Mouse (Mus musculus) right cerebral cortex, postnatal 14 days (tissue): Measurements from ENCODE around the gene Gm4881.

Experiments
- DNase-seq: peaks from one replicate; pipeline ENCODE4 v3.0.0; 2022

The Gm4881 gene

DNA sequence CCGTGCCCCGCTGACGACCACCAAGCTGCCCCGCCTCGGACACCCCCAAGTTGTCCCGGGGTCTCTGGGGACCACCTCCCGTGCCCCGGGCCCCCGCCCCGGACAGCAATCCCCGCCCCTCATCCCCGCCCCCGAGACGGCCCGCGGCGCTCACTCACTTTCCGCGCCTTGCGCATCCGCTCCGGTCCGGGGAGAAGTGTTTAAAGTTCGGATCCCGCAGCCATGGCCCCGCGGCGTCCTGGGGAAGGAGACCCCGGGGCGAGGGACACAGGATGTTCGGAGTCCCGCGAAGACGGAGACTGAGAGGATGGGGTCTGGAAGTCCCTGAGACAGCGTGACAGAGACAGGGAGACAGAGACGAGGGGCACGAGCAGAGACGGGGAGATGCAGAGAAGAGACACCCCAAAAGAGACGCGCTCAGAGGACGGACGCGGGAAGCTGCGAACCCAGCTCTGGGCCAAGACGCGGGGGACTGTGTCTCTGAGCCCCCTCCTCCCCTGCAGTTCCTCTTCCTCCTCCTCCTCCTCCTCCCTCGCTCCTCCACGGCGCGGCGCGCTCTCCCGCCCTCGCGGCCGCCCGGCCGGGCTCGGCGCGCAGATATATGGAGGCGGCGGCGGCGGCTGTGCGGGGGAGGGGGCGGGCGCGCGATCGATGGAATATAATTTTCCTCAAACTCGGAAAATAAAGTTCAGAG lies at the start of gene Gm4881:
TSS of gene Gm4881 (minus strand) at position 238 of the 694 bp plus-strand sequence.
- DNase-seq: no peak

DNA sequence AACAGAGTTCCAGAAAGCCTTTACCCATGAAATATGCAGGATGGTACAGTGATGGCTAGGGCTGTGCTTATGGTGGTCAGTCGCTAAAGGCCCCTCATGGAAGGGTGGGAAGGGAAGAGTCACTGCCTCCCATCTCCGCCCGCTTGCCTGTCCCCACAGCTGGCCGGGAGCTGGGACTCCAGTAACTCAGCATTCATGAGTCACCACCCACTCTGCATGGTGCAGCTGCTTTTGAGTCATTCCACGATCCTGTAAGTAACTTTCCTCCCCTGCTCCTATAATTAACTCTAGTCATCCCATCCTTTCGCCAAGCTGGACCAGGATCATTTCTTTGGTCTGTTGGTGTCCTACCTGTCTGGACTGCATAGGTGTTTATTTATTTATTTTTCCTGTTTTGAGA lies 48.8 kb upstream of the Gm4881 start:
- no peak for DNase-seq

DNA sequence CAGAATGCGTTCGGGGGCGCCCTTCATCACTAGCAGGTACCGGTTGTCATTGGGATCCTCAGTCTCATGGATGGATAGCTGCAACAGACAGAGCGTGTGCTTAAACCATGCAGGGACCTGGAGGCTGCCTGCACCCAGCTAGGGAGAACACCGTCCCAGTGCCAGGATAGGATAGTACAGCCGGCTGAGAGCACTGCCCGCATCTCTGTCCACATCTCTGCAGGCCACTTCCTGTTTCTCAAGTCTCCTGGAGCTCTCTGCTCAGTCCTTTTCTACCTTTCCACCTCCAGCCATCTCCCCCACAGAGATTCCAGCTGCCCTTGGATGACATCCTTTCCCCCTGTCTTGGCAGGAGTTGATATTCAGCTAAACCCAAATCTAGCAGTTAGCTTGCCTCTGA lies 46.2 kb upstream of the Gm4881 start:
- no peak for DNase-seq

GRCm38 (mm10) chr7:24987941-24988340 lies 43.6 kb upstream of the Gm4881 start:
- DNase-seq: no peak

DNA sequence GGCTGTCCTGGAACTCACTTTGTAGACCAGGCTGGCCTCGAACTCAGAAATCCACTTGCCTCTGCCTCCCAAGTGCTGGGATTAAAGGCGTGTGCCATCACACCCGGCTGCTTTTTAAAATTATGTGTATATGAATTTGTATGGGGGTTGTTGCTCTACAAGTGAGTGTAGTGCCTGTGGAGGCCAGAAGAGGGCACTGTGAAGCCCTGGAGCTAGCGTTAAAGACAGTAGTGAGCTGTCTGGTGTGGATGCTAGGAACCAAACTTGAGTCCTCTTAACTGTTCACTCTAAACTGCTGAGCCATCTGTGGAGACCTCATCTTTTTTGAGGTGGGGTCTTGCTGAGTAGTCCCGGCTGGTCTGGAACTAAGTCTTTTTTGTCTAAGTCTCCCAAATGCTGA lies 41.5 kb upstream of the Gm4881 start:
- DNase-seq: no peak

DNA sequence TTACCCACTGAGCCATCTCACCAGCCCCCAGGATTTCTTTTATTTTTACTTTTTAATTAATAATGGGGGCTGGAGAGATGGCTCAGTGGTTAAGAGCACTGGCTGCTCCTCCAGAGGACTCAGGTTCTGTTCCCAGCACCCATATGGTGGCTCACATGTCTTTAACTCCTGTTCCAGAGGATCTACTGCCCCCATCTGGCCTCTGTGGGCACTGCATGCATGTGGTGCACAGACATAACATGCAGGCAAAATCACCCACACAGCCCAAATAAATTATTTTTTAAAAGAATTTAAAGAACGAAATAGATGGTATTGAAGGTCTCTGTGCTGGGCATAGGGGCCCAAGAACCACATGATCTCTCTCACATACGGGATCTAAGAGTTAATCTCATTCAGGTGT lies 40.0 kb upstream of the Gm4881 start:
- no peak for DNase-seq

GRCm38 (mm10) chr7:24983396-24983795 lies 39.1 kb upstream of the Gm4881 start:
- DNase-seq: no peak

DNA sequence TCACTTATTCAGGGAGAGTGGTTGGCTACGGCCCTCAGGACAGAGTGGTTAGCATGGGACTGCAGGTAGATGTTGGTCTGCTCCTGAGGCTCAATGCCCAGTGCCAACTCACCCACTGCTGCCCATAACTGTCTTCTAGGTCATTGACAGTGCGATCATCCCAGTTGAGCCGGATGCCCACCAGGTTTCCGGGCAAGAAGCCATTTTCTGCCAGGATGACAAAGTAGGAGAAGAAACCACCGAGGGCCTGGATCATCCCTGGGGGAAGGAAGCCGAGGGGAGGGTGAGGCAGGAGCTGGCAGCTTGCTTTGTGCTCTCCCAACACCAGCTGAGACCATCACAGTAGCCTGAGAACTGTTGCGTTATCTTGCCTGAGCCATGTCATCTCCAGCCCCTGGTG lies 36.1 kb upstream of the Gm4881 start:
- no peak for DNase-seq

- DNase-seq: no peak
Measured at GRCm38 (mm10) chr7:24978781-24979180, 34.5 kb upstream of the Gm4881 start.

DNA sequence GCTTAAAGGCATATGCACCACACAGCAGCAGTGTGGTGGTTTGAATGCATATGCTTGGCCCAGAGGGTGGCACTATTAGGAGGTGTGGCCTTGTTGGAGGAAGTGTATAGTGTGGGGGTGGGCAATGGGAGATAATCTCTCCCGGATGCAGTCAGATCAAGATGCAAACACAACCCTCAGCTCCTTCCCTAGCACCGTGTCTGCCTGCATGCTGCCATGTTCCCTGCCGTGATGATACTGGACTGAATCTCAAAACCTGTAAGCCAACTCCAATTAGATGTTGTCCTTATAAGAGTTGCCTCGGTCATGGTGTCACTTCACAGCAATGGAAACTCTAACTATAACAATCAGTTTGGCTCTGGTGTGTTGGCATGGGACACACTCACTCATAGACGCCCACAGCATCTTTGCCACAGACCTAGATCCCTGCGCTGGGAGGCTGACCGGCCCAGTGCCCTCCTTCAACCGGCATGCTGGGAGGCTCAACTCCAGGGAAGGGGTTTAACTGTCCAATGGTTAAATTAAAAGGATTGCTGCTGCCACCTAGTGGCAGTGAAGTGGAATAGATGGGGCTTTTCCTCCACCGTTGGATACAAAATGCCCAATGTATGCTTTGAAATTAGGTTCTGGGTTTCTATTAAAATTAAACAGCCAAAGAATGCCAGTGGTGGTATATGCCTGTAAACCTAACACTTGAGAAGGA lies 30.8 kb upstream of the Gm4881 start:
- no peak for DNase-seq

DNA sequence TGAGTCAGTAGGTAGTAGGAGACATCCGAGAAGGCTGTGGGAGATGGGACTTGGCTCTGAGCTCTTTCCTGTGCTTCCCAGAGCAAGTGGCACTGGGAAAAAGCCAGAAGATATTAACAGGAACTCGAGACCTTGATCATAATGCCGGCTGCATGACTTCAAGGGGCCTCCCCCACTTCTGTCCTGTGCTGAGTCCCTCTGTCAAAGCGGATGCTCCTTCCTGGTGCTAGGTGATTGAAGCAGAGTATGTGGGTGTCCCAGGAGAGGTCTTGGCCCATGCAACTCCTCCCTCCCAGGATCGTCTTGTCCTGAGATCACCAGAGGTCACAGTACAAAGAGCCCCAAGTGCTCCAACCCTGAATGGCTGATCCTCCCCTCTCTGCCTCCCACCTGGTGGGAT lies 29.6 kb upstream of the Gm4881 start:
- no peak for DNase-seq

- DNase-seq: no peak
Measured at GRCm38 (mm10) chr7:24973208-24973607, 28.9 kb upstream of the Gm4881 start.

DNA sequence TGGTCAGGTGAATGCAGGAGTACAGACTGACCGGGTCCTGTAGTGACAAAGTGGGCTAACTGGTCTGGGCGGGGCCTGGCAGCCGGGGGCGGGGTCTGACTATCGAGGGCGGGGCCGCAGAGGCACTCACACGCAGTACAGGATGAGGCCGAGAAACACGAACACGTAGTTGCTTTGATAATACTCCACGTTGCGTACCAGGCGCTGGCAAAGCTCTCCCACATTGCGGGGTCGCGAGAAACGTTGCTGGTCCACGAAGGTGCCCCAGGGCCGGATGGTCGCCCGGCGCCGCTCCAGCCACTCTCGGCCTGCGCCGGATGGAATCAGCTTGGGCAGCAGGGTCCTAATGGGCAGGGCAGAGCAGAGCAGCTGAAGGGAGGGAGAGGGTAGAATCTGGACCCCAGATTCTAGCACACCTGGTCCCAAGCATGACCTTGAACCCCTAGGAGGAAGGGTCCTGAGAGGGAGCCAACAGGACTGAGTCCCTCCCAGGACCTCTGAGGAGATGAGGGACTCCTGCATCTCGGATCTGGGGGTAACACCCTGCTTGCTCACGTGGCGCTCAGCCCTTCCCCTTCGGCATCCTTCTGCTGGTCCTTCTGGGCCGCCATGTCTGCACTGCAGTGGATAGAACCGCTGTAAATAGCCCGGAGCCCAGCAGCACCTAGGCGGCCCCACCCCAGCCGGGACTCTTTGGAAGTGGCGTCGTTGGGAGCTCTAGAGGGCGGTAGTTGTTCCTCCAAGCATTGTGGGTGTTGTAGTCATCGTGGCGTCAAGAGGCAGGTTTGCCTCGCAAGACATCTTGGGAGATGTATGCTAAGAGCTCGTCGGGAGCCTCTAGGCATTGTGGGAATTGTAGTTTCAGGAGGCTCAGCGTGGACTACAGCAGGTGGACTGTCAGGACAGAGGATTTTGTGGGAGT lies 27.9 kb upstream of the Gm4881 start, which contains the start of gene Rabac1:
TSS of gene Rabac1 (minus strand) at position 783 of the 922 bp plus-strand sequence.
- peak; percentile 83 for DNase-seq

DNA sequence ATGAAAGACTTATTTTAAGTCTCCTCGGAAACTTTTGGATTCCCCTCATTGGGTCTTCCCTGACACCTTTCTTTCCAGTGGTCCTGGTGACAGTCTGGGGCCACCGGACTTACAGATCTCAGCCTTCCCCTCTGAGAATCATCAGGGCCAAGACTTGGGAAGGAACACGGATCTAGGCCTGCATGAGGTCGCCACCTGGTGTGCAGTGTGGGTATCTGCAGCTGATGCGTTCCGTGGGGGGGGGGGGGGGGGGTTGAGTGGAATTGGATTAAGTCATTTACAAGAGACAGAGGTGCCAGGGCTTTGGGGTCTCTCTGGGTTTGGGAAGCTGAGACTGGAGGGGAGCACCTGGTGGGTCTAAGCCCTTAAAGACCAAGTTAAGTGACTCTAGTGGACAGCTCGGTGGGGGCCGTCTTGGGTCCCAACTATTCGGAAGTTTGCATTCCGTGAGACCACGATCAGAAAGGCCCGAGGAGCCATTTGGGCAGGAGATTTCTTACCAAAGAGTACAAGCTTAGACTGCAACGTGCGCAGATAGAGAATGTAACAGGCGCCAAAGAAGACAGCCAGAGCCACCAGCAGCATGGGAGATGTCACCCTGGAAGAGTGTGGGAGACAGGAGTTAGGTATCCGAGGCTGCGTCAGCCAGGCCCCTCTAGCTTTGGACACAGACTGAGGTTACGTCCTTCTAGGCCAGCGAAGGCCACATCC lies 27.1 kb upstream of the Gm4881 start:
- DNase-seq: no peak

GRCm38 (mm10) chr7:24970341-24970740 lies 26.0 kb upstream of the Gm4881 start:
- DNase-seq: no peak

DNA sequence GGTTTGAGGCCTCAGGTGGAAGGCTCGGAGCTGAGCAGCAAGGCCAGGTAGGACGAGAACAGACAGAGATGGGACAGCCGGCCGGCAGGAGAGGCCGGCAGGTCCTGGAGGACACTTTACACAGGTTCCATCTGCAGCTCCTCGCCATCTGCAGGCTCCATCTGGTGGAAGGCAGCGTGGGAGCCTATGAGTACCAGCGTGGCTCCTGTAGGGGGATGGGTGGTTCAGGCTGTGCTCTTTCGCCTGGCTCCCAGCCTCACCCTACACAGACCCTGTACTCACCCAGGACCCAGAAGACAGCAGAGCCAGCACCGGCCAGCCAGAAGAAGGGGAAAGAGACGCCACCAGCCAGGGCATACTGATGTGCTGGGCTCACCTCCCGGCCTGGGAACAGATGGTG lies 25.5 kb upstream of the Gm4881 start:
- DNase-seq: peak; percentile 53

DNA sequence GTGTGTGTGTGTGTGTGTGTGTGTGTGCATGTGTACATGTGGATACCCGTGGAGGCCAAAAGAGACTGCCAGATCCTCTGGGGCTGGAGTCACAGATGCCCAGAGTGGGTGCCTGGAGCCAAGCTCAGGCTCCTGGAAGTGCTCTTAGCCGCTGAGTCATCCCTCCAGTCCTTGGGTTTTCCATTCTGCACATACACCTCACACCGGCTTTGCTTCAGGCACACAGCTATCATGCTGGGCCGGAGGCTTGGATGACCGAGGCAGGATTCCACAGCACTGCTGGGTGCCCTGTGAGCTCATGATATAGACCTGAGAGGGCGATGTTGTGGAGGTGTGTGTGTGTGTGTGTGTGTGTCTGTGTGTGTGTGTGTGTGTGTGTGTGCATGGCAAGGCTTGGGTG lies 24.2 kb upstream of the Gm4881 start:
- DNase-seq: no peak

GRCm38 (mm10) chr7:24967966-24968365 lies 23.7 kb upstream of the Gm4881 start:
- DNase-seq: no peak

- peak; percentile 87 for DNase-seq
Measured at GRCm38 (mm10) chr7:24964897-24965535, 20.7 kb upstream of the Gm4881 start.

DNA sequence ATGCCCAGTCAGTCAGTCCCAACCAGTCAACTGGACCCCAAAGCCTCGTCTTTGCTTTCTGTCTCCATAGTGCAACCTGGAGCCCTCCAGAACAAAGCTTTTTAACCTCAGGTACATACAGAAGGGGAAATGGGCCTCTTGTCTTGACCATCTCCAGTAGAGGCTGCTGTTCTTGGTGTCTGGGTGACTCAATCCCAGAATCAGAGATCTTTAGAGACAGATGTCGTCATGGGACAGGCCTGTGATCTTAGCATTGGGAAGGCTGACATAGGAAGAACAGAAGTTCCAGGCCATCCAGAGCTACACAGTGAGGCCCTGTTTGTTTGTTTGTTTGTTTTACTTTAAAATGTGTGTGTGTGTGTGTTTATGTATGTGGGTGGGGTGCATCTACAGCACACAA lies 20.0 kb upstream of the Gm4881 start:
- no peak for DNase-seq

GRCm38 (mm10) chr7:24955226-24955625 lies 10.9 kb upstream of the Gm4881 start:
- no peak for DNase-seq

DNA sequence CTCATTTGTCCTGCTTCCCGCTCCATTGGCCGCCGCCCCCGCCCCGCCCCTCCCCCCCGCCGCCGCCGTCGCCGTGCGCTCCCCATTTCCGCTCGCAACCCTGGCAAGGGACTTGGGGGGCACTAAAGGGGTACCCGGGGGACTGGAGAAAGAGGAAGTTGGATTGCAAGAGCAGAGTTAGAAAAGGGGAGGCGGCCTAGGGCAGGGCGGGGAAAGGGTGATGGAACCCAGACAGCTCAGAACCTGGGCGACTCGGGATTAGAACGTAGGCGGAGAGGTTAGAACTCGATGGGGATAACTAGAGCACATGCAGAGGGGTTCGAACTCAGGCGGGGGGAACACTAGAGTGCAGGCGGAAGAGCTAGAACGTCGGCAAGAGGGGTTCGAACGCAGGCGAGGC lies 10.2 kb upstream of the Gm4881 start:
- no peak for DNase-seq
